Comparison of ENCODE assay signal across 26 mouse cellular contexts in genomic region chr13:94858016-94858575, GRCm38 (mm10). TPM values are rescaled to one million over a fixed set of nuclear protein-coding genes. Genes with fewer than 3 reads are reported as not detected.
"Had no signal": no experiment of that assay in that cellular context is flagged by ENCODE, and none has a peak within 500 bp of the region (broad histone marks: within the 10 kb centered on the region; RNA-seq: fewer than 3 reads in every experiment).

No protein-coding gene starts in this region.

- H3K9ac ChIP-seq: limb, embryonic 13.5 days; liver, embryonic 12.5 days; liver, embryonic 15.5 days; lung, embryonic 15.5 days had no signal

- DNase-seq: kidney, adult 9 months; kidney, postnatal 14 days; kidney, postnatal 4 days; liver; lung, adult 18-20 months; lung, postnatal 10 days; lung, postnatal 4 days; midbrain, embryonic 14.5 days; thymus, adult 18-20 months; thymus, postnatal 36 days had no signal

- H3K4me2 ChIP-seq: limb, embryonic 13.5 days; liver, embryonic 12.5 days; liver, embryonic 15.5 days; lung, embryonic 15.5 days; midbrain, embryonic 11.5 days had no signal

- H3K9me3 ChIP-seq: limb, embryonic 10.5 days; limb, embryonic 13.5 days; liver, embryonic 12.5 days; liver, embryonic 15.5 days; lung, embryonic 15.5 days had no signal

- H3K27ac ChIP-seq: limb, embryonic 10.5 days; limb, embryonic 13.5 days; liver, embryonic 12.5 days; liver, embryonic 15.5 days; lung, embryonic 15.5 days had no signal

- ATAC-seq: liver, embryonic 12.5 days had no signal

- H3K4me1 ChIP-seq: limb, embryonic 13.5 days; liver, embryonic 15.5 days; lung, embryonic 15.5 days had no signal

- H3K36me3 ChIP-seq: limb, embryonic 10.5 days; limb, embryonic 13.5 days; liver, embryonic 12.5 days; liver, embryonic 15.5 days; lung, embryonic 15.5 days had no signal

- H3K4me3 ChIP-seq: limb, embryonic 10.5 days; limb, embryonic 13.5 days; liver, embryonic 12.5 days; liver, embryonic 15.5 days; lung, embryonic 15.5 days had no signal

RNA-seq across cellular contexts. Expression of gene Otp, which starts 17.3 kb away (rescaled TPM):
- total RNA-seq: layer of hippocampus, adult 18-20 months; layer of hippocampus, postnatal 14 days; megakaryocyte progenitor cell, adult 5-6 weeks; megakaryocyte-erythroid progenitor cell, adult 5-6 weeks had no signal
- polyA plus RNA-seq: kidney, embryonic 16.5 days; limb, embryonic 10.5 days; limb, embryonic 13.5 days; liver, embryonic 12.5 days; liver, embryonic 15.5 days; lung, embryonic 15.5 days; small intestine, adult 2 months; spleen, adult 2 months; stomach, embryonic 16.5 days; testis, adult 2 months; urinary bladder, adult 2 months had no signal
